Mouse (Mus musculus) kidney, embryonic 14.5 days (tissue): Measurements from ENCODE around the gene Zfp335. TPM values are rescaled to one million over a fixed set of nuclear protein-coding genes. Genes with fewer than 3 reads are reported as not detected.

Experiments used
- ATAC-seq: fragments of 200-750 bp; cut with Nextera tagmentation; 2 replicates; pipeline ENCODE4 v1.8.0; 2017; ENCODE audit warnings: moderate number of reproducible peaks, mild to moderate bottlenecking, moderate TSS enrichment, moderate library complexity; ENCODE audit not compliant: low FRiP score, low TSS enrichment
- H3K27ac ChIP-seq: fragments of 300-500 bp; sonication (generic); 2 replicates; pipeline ENCODE4 v1.5.1; 2014; ENCODE audit warnings: low read depth, mild to moderate bottlenecking, low read length, moderate library complexity, mixed read lengths
- H3K27me3 ChIP-seq: fragments of 300-500 bp; sonication (generic); 2 replicates; pipeline ENCODE4 v1.6.1; 2014; ENCODE audit warnings: mild to moderate bottlenecking, low read length; ENCODE audit not compliant: control insufficient read depth, insufficient read depth
- H3K36me3 ChIP-seq: fragments of 300-500 bp; sonication (generic); 2 replicates; pipeline ENCODE4 v1.6.1; 2014; ENCODE audit warnings: low read length, mixed read lengths; ENCODE audit not compliant: control insufficient read depth, insufficient read depth
- H3K4me1 ChIP-seq: fragments of 300-500 bp; sonication (generic); 2 replicates; pipeline ENCODE4 v1.6.1; 2014; ENCODE audit warnings: low read length, mixed read lengths; ENCODE audit not compliant: control insufficient read depth, insufficient read depth
- H3K4me2 ChIP-seq: fragments of 300-500 bp; sonication (generic); replicated peaks from 2 replicates; pipeline ENCODE4 v1.6.1; 2014; ENCODE audit warnings: low read depth, mild to moderate bottlenecking, low read length
- H3K4me3 ChIP-seq: fragments of 300-500 bp; sonication (generic); 2 replicates; pipeline ENCODE4 v1.5.1; 2014; ENCODE audit warnings: mild to moderate bottlenecking, low read length
- H3K9ac ChIP-seq: fragments of 300-500 bp; sonication (generic); 2 replicates; pipeline ENCODE4 v1.6.1; 2014; ENCODE audit warnings: low read depth, mild to moderate bottlenecking, low read length, moderate library complexity
- H3K9me3 ChIP-seq: fragments of 300-500 bp; sonication (generic); 2 replicates; pipeline ENCODE4 v1.6.1; 2016; ENCODE audit warnings: low read length; ENCODE audit not compliant: control insufficient read depth
- WGBS: fragments of 180-500 bp; shearing (Covaris S2); extraction: QIAGEN DNeasy Blood & Tissue Kit; methylation state at CpG from one replicate; pipeline ENCODE4 v1.1.7; 2014; 5-methylcytosine and 5-hydroxymethylcytosine counted together
- polyA plus RNA-seq: library from polyadenylated mRNA; unstranded; fragments of >200 nt; fragmentation: Nextera tagmentation; extraction: Ambion mirVana; gene quantifications from 2 replicates; pipeline ENCODE4 v1.2.1, GENCODE M21; 2014

Gene Zfp335
- 10.7 and 13.8 TPM in 2 replicates for polyA plus RNA-seq

DNA sequence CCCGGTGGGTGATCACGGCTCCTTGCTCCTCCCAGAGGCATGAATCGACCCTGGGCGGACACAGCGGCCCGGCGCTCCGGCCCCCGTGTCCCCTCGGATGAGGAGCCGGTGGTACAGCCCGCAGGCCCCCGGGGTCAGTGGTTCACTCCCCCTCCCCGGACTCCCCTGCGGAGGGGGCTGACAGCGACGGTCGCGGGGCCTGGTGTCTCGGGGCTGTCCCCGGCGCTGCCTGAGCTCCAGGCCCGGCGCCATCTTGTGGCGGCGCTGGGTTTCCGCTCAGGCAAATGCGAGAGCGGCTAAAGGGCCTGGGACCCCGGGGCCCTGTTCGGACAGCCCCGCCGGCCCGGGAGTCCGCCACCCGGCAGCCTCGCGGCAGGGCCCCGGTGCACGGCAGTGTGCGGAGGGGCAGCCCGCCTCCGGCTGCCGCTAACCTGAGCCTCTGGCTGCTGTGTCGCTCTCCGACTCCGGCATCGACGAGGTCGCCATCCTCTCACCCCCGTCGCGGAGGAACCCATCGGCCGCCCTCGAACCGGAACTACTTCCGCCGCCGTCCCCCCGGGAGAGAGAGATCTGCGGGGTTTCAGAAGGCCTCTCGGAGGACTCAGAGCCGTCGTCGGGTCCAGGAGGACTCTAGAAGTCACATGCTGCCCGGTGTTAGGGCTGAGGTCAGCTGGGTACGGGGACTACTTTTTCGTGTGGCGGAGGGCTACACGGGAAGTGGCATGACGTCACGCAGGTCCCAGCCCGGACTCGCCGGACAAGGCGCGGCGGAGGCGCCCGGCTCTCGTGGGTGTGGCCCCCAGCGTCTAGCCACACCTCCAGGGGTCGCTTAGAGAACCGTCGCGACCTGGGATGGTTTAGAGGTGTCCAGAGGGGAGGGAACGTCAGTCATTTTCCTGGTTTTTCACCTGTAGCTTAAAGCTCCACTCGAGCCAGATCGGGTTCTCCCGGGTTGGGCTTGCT, at the start of gene Zfp335:
TSS of gene Zfp335 (minus strand) at position 672 of the 963 bp plus-strand sequence.
- Histone ChIP-seq H3K4me1 (peaks cover 14% of the 10 kb centered on the region), H3K27me3 (no peaks in the 10 kb centered on the region), H3K9me3 (peaks cover under 1% of the 10 kb centered on the region), H3K27ac (peak within 1 kb of the TSS; percentile 95), H3K4me2 (peak within 1 kb of the TSS; percentile 81), H3K4me3 (peak within 1 kb of the TSS; percentile 83), H3K9ac (peak within 1 kb of the TSS; percentile 96), H3K36me3 (peaks cover 30% of the 10 kb centered on the region)
- peak; percentile 88 for ATAC-seq
- WGBS: under 1% methylated on average over 90 of the region's 91 CpGs

DNA sequence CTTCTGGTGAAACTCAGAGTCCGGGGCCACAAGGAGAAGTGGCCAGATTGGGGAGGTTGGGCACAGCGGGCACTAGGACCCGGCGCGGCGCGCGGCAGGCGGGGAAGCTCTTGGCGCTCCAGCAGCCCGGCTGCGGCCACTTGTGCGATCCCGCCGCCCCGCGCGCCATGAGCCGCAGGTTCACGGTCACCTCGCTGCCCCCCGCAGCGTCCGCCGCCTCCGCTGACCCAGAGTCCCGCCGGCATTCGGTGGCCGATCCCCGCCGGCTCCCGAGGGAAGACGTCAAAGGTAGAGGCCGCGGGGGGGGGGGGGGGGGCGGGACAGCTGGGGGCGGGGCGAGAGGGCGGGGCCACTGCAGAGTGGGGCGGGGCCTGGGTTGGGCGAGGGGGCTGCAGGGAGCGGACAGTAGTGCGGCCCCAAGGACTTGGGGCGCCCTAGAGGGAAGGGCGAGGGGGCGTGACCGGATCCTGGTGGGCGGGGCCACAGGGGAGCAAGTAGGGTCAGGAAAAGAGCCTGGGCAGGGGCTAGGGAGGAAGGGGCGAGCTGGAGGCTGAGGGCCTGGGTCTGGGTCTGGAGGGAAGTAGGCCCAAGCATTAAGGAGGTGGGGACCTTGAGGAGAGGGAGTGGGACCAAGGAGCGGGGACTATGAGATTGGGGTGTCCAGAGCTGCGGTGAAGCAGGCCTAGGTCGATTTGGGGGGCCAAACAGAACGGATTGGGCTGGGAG, 49.3 kb upstream of the Zfp335 start, which contains the start of gene Slc12a5:
TSS of gene Slc12a5 (plus strand) at position 87 of the 726 bp plus-strand sequence.
- peak within 1 kb of the TSS; percentile 65 for H3K4me3 ChIP-seq
- H3K27ac ChIP-seq: no peak within 1 kb of the TSS
- no peaks in the 10 kb centered on the region for H3K36me3 ChIP-seq
- H3K27me3 ChIP-seq: 0 out of 2 replicates have a peak, but pooled peaks cover 3% of the 10 kb centered on the region
- WGBS: 1% methylated on average over 37 of the region's 54 CpGs
- ATAC-seq: peak; percentile 82
- H3K9me3 ChIP-seq: no peaks in the 10 kb centered on the region
- H3K4me1 ChIP-seq: no peaks in the 10 kb centered on the region
- H3K9ac ChIP-seq: peak within 1 kb of the TSS; percentile 54
- H3K4me2 ChIP-seq: peak within 1 kb of the TSS; percentile 70

DNA sequence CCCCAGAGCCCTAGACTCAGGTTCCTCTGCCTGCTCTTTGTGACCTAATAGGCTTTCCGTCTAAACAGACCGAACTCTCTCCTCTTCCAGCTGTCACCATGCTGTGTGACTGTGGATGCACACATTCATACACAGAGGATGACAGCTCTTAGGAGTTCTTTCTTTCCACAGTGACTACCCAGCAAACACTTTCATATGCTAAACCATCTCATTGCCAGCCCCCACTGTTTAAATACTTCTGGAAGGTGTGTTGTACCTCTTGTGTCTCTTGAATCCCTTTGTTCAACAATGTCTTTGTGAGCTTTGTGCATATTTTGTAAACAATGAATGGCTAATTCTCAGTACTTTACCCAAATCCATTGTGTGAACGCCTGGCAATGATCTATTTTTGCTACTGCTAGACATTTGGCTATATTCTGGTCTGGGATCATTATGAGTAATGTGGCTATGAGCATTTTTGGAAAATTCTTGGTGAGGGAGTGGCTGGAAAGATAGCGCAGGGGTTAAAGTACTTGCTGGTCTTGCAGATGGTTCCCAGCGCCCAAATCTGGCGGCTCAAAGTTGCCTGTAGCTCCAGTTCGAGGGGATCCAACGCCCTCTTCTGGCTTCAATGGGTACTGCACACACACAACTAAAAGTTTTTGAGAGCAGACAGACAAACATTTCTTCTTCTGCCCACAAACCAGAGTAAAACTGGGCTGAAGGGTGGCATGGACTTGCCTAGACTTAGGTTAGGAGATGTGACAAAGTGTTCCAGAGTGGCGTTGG, 46.2 kb upstream of the Zfp335 start:
- no peak overlapping the region for H3K9ac ChIP-seq
- H3K4me1 ChIP-seq: no peaks in the 10 kb centered on the region
- ATAC-seq: no peak
- H3K4me3 ChIP-seq: no peak overlapping the region
- H3K4me2 ChIP-seq: no peak overlapping the region
- 72% methylated on average over 9 of the region's 9 CpGs for WGBS
- no peaks in the 10 kb centered on the region for H3K36me3 ChIP-seq
- peaks cover 11% of the 10 kb centered on the region for H3K27me3 ChIP-seq
- no peaks in the 10 kb centered on the region for H3K9me3 ChIP-seq
- H3K27ac ChIP-seq: no peak overlapping the region

DNA sequence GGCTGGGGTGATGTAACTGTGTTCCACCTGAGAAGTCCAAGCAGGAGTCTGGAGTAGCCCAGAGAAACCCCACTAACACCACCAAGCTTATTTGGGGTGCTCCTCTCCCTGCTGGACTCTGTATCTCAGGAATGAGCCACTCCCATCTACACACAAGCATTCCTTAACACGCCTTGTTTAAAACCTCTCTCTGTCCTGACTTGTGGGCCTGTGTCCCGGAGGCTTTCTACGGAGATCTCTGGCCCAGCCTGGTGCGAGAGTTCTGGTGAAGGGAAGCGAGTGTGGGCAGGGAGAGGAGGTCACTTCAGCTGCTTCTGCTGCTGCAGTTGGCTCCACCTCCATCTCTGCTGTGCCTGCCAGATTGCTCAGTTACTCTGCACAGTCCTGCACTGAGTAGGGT, 44.6 kb upstream of the Zfp335 start:
- H3K4me2 ChIP-seq: no peak overlapping the region
- H3K9me3 ChIP-seq: no peaks in the 10 kb centered on the region
- ATAC-seq: no peak
- 62% methylated on average over 5 of the region's 5 CpGs for WGBS
- H3K27me3 ChIP-seq: peaks cover 23% of the 10 kb centered on the region
- H3K27ac ChIP-seq: no peak overlapping the region
- no peaks in the 10 kb centered on the region for H3K4me1 ChIP-seq
- H3K9ac ChIP-seq: no peak overlapping the region
- no peaks in the 10 kb centered on the region for H3K36me3 ChIP-seq
- no peak overlapping the region for H3K4me3 ChIP-seq

DNA sequence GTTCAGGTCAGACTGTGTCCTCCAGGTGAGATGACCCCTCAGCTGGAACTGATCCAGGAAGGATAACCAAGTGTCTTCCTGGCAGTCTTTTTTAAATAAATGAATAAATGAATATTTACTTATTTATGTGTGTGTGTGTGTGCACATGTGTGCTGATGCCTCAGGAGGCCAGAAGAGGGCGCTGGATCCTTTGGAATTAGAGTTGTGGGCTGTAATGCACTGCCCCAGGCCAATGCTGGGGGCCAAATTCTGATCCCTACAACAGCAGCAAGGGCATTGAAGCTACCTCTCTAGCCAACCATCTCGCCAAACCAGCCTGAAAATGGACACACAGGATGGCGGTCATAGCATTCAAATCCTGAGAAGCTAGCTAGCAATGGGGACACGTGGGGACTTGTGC, 44.2 kb upstream of the Zfp335 start:
- Histone ChIP-seq H3K4me1 (no peaks in the 10 kb centered on the region), H3K9ac (no peak overlapping the region), H3K9me3 (no peaks in the 10 kb centered on the region), H3K4me2 (no peak overlapping the region), H3K27me3 (peaks cover 28% of the 10 kb centered on the region), H3K27ac (no peak overlapping the region), H3K36me3 (no peaks in the 10 kb centered on the region), H3K4me3 (no peak overlapping the region)
- WGBS: 74% methylated on average over 4 of the region's 4 CpGs
- ATAC-seq: no peak

DNA sequence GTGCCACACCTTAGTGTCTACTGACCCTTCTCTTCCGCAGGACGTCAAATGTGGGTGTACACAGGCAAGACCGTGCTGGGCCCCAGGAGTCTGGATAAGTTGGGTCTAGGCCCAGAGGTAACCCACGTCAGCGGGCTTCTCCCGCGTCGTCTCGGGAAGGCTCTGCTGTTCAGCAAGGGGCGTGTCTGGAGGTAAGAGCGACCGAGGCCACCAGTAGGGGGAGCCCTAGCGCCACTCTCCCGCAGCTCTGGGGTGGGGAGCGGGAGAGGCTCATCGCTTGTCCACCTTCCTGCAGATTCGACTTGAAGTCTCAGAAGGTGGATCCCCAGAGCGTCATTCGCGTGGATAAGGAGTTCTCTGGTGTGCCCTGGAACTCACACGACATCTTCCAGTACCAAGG, 41.7 kb upstream of the Zfp335 start:
- peak; percentile 74 for ATAC-seq
- 1% methylated on average over 21 of the region's 21 CpGs for WGBS
- no peak overlapping the region for H3K9ac ChIP-seq
- H3K4me2 ChIP-seq: peak overlapping the region; percentile 4; the same call in 1 of the 2 replicates
- no peaks in the 10 kb centered on the region for H3K36me3 ChIP-seq
- no peak overlapping the region for H3K27ac ChIP-seq
- no peaks in the 10 kb centered on the region; the same call in 1 of the 2 replicates for H3K4me1 ChIP-seq
- H3K4me3 ChIP-seq: no peak overlapping the region
- H3K9me3 ChIP-seq: no peaks in the 10 kb centered on the region
- H3K27me3 ChIP-seq: peaks cover 53% of the 10 kb centered on the region

DNA sequence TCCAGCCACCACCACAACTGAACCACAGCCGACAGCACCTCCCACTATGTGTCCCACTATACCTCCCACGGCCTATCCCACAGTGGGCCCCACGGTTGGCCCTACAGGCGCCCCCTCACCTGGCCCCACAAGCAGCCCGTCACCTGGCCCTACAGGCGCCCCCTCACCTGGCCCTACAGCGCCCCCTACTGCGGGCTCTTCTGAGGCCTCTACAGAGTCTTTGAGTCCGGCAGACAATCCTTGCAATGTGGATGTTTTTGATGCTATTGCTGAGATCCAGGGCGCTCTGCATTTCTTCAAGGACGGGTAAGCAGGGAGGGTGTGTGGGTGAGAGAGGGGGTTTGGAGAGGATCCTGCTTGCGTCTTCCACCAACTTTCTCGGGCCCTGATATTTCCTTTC, 40.9 kb upstream of the Zfp335 start:
- H3K27me3 ChIP-seq: peaks cover 59% of the 10 kb centered on the region
- no peak for ATAC-seq
- no peak overlapping the region for H3K4me2 ChIP-seq
- WGBS: 42% methylated on average over 13 of the region's 13 CpGs
- no peaks in the 10 kb centered on the region for H3K9me3 ChIP-seq
- H3K9ac ChIP-seq: no peak overlapping the region
- no peak overlapping the region for H3K27ac ChIP-seq
- no peaks in the 10 kb centered on the region for H3K36me3 ChIP-seq
- no peak overlapping the region for H3K4me3 ChIP-seq
- no peaks in the 10 kb centered on the region; the same call in 1 of the 2 replicates for H3K4me1 ChIP-seq

DNA sequence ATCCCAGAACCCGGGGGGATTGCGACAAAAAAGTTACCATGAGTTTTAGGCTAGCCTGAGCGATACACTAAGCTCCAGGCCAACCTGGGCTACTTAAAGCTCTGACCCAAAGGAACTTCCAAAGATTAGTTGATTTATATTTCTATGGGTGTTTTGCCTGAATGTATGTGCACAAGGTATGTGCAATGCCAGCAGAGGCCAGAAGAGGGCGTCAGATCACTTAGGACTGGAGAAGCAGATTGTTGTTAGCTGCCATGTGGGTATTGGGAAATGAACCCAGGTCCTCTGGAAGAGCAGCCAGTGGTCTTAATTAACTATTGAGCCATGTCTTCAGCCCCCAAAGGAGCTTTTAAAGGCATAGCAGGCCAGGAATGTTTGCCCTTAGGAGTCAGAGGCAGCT, 40.2 kb upstream of the Zfp335 start:
- Histone ChIP-seq H3K27ac (no peak overlapping the region), H3K27me3 (peaks cover 64% of the 10 kb centered on the region), H3K4me3 (no peak overlapping the region), H3K36me3 (no peaks in the 10 kb centered on the region), H3K9ac (no peak overlapping the region), H3K4me1 (no peaks in the 10 kb centered on the region; the same call in 1 of the 2 replicates), H3K9me3 (no peaks in the 10 kb centered on the region), H3K4me2 (no peak overlapping the region)
- no peak for ATAC-seq
- WGBS: 87% methylated on average over 4 of the region's 4 CpGs
